Mouse (Mus musculus) lung, adult 2 months (tissue): ENCODE results near the gene Kmt2d. TPM values are rescaled to one million over a fixed set of nuclear protein-coding genes. Genes with fewer than 3 reads are reported as not detected.

Experiments used
- DNase-seq: peaks from one replicate; pipeline ENCODE4 v3.0.0; 2022
- H3K4me1 ChIP-seq: fragments of 200-500 bp; 2 replicates; pipeline ENCODE4 v1.6.1; 2011; ENCODE audit warnings: low read length; ENCODE audit not compliant: control insufficient read depth, insufficient read depth
- H3K4me3 ChIP-seq: fragments of 200-500 bp; replicated peaks from 2 replicates; pipeline ENCODE3; 2011; ENCODE audit warnings: low read depth, mild to moderate bottlenecking, control low read depth, low read length; ENCODE audit errors: extremely low read depth
- CTCF ChIP-seq: fragments of 200-500 bp; IDR thresholded peaks from 2 replicates; pipeline ENCODE4 v1.5.1; 2011; ENCODE audit warnings: mild to moderate bottlenecking, low read length, control low read depth; ENCODE audit not compliant: insufficient read depth
- POLR2A ChIP-seq: fragments of 200-500 bp; IDR thresholded peaks from 2 replicates; pipeline ENCODE4 v1.6.1; 2011; ENCODE audit warnings: low read depth, mild to moderate bottlenecking, control low read depth, low read length, borderline replicate concordance; ENCODE audit errors: extremely low read depth
- WGBS: fragments of 180-500 bp; shearing (Covaris S2); methylation state at CpG from one replicate; pipeline ENCODE4 v1.1.7; 2018; 5-methylcytosine and 5-hydroxymethylcytosine counted together
- polyA plus RNA-seq: library from polyadenylated mRNA; depleted of rRNA; stranded (reverse); fragments of >200 nt; gene quantifications from 2 replicates; pipeline ENCODE4 v1.2.3, GENCODE M21; 2012

Kmt2d gene
- polyA plus RNA-seq, 1 experiment: 36.0 TPM

DNA sequence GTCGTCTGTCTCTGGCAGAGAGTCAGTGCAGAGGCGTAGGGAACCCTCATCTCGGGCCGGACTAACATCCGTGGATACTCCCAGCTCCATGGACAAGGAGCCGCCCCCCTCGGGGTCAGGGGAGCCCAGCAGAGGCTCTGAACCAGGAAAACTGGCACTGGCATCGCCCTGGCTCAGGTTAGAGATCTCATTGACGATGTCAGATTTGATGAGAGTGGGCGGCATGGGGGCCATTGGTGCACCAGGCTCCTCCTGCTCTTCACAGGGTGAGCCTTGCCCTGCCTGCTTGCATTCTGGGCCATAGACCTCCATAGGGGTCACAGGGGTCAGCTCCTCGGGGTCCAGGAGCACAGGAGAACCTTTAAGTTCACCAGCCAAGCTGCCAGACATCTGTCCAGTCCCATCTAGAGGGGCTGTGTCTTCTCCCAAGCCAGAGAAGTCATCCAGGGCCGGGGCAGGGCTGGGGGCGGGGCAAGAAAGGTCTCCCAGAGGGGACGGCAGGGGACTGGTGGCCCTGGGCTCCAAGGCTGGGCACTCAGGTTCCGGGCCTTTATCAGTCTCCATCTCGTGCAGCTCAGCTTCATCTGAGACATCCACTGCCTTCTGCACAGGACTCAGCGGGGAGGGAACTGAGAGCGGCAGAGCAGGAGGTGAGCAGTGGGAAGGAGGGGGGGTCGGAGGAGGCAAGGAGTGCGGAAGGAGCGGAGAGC is 9.1 kb downstream of the Kmt2d start:
- TF ChIP-seq CTCF: no peak
- TF ChIP-seq POLR2A: no peak
- no peak for DNase-seq
- H3K4me1 ChIP-seq: no peaks in the 10 kb centered on the region; the same call in 1 of the 2 replicates
- H3K4me3 ChIP-seq: no peak overlapping the region
- 85% methylated on average over 21 of the region's 21 CpGs for WGBS

DNA sequence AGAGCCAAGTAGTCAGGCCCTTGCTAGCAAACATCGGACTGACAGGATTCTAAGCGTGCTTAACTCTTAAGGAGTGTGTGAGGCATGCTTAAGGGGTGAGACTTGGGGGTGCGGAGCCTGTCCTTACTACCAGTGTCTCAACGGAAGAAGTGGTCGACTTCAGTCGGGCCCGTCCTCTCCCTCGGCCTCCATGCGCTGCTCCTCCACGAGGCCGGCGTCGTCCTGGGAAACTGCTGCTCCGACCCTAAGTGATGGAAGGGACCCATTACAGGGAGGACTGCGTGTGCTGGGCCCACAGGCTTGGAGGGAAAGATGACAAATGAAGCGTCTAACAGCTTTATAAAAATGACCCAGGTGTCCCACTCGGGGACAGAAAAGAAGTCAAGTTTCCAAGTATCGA is 10.1 kb downstream of the Kmt2d start:
- 88% methylated on average over 18 of the region's 18 CpGs for WGBS
- Histone ChIP-seq H3K4me3 (no peak overlapping the region), H3K4me1 (no peaks in the 10 kb centered on the region)
- no peak for DNase-seq
- no peak for TF ChIP-seq POLR2A
- TF ChIP-seq CTCF: no peak

DNA sequence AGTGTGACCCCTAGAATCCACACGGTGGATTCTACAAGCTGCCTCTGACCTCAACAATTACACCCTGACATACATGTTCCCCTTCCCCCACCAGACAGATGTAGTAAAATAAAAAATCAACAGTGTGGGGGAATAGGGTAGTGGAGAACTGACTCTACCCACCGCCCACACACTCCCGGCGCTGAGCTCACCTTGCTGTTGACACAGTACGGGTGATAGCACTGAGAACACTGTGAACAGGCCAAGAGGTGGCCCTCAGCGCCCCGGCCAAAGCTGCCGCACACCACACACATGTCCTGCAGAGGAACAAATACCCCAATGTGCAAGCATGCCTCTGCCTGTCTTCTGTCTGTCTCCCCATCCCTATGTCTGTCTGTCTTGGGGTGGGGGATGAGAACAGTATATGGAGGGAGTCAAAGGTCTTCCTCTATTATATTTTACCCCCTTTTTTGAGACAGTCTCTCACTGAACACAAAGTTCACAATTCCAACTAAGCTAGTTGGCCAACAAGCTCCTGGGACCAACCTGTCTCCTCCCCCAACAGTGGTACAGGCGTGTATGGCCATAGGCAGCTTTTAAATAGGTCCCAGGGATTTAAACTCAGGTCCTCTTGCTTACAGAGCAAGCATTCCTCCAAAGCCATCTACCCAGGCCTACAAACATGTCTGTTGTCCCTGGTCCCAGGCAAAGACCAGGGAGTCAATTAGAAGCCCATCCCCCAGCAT is 11.5 kb downstream of the Kmt2d start:
- no peaks in the 10 kb centered on the region for H3K4me1 ChIP-seq
- no peak for DNase-seq
- WGBS: 78% methylated on average over 9 of the region's 9 CpGs
- no peak overlapping the region for H3K4me3 ChIP-seq
- TF ChIP-seq CTCF: no peak
- no peak for TF ChIP-seq POLR2A

DNA sequence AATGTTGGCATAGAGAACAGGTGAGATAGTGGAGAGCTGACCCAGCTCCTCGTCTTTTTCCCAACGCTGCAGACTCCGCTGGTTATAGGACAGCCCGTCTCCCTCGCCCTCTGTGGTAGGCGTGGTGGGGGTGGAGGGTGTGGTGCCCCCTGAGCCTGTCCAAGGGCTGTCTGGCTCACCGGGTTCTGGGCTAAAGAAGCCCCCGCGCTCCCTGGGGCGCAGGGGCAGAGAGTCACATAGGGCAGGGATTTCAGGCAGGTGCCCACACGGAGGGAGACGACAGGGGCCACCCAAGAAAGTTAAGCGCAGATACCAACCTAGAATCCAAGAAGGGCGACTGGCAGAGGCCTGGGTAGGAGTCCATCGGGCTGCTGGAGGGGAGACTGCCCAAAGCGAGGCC is 16.8 kb downstream of the Kmt2d start:
- WGBS: 89% methylated on average over 16 of the region's 16 CpGs
- DNase-seq: no peak
- Histone ChIP-seq H3K4me1 (no peaks in the 10 kb centered on the region), H3K4me3 (no peak overlapping the region)
- TF ChIP-seq CTCF (no peak), POLR2A (no peak)

- no peak overlapping the region for H3K4me3 ChIP-seq
- no peak for TF ChIP-seq POLR2A
- TF ChIP-seq CTCF: no peak
- no peak for DNase-seq
- 90% methylated on average over 28 of the region's 28 CpGs for WGBS
- no peaks in the 10 kb centered on the region for H3K4me1 ChIP-seq
These were observed 17.7 kb downstream of the Kmt2d start for GRCm38 (mm10) chr15:98853161-98853937.

- 87% methylated on average over 9 of the region's 9 CpGs for WGBS
- DNase-seq: no peak
- H3K4me3 ChIP-seq: no peak overlapping the region
- TF ChIP-seq POLR2A (no peak), CTCF (no peak)
- H3K4me1 ChIP-seq: no peaks in the 10 kb centered on the region
These were observed 18.3 kb downstream of the Kmt2d start for GRCm38 (mm10) chr15:98852733-98853132.

- TF ChIP-seq CTCF: no peak
- WGBS: 93% methylated on average over 9 of the region's 9 CpGs
- DNase-seq: no peak
- Histone ChIP-seq H3K4me1 (no peaks in the 10 kb centered on the region), H3K4me3 (no peak overlapping the region)
These were observed 18.9 kb downstream of the Kmt2d start for GRCm38 (mm10) chr15:98852071-98852470.

- no peak for TF ChIP-seq POLR2A
- no peak for TF ChIP-seq CTCF
- DNase-seq: no peak
- WGBS: 88% methylated on average over 21 of the region's 21 CpGs
- H3K4me1 ChIP-seq: no peaks in the 10 kb centered on the region
- no peak overlapping the region for H3K4me3 ChIP-seq
These were observed 19.7 kb downstream of the Kmt2d start for GRCm38 (mm10) chr15:98851229-98851818.

DNA sequence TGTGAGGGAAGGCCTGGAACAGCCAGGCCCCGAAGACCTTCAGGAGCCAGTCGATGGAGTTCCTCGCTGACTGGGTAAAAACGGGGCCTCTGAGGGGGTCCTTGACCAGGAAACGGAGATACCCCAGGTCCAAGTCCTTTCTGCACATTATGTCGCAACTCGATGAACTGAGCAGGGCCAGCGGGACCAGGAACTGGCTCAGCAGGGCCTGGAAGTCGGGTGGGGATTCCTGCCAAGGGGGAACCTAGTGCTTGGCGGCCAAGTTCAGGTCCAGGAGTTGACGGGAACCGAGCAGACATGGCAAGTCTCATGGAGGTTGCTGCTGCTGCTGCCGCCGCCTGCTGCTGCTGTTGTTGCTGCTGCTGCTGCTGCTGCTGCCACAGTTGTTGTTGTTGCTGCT is 20.3 kb downstream of the Kmt2d start:
- no peak for DNase-seq
- TF ChIP-seq CTCF: no peak
- no peak for TF ChIP-seq POLR2A
- WGBS: 80% methylated on average over 14 of the region's 14 CpGs
- H3K4me1 ChIP-seq: no peaks in the 10 kb centered on the region
- H3K4me3 ChIP-seq: no peak overlapping the region
